Mouse (Mus musculus) midbrain, embryonic 13.5 days (tissue): ENCODE measurements around the gene Ube2m. TPM values are rescaled to one million over a fixed set of nuclear protein-coding genes. Genes with fewer than 3 reads are reported as not detected.

Experiments used
- ATAC-seq: fragments of 200-750 bp; cut with Nextera tagmentation; 2 replicates; pipeline ENCODE4 v1.8.0; 2017; ENCODE audit warnings: mild to moderate bottlenecking, moderate TSS enrichment, moderate library complexity
- H3K27ac ChIP-seq: fragments of 300-500 bp; sonication (generic); 2 replicates; pipeline ENCODE4 v1.5.1; 2015; ENCODE audit warnings: inconsistent platforms, mild to moderate bottlenecking, moderate library complexity
- H3K27me3 ChIP-seq: fragments of 300-500 bp; sonication (generic); 2 replicates; pipeline ENCODE4 v1.6.1; 2015; ENCODE audit warnings: mild to moderate bottlenecking, inconsistent platforms
- H3K36me3 ChIP-seq: fragments of 300-500 bp; sonication (generic); 2 replicates; pipeline ENCODE4 v1.6.1; 2015; ENCODE audit warnings: mild to moderate bottlenecking, inconsistent platforms
- H3K4me1 ChIP-seq: fragments of 300-500 bp; sonication (generic); replicated peaks from 2 replicates; pipeline ENCODE4 v1.6.1; 2015; ENCODE audit warnings: inconsistent platforms
- H3K4me2 ChIP-seq: fragments of 300-500 bp; sonication (generic); replicated peaks from 2 replicates; pipeline ENCODE4 v1.6.1; 2015; ENCODE audit warnings: moderate library complexity, mild to moderate bottlenecking, inconsistent platforms
- H3K4me3 ChIP-seq: fragments of 300-500 bp; sonication (generic); replicated peaks from 2 replicates; pipeline ENCODE4 v1.5.1; 2015; ENCODE audit warnings: mild to moderate bottlenecking, inconsistent platforms
- H3K9ac ChIP-seq: fragments of 300-500 bp; sonication (generic); replicated peaks from 2 replicates; pipeline ENCODE4 v1.6.1; 2015; ENCODE audit warnings: mild to moderate bottlenecking, inconsistent platforms
- H3K9me3 ChIP-seq: fragments of 300-500 bp; sonication (generic); 2 replicates; pipeline ENCODE4 v1.6.1; 2016; ENCODE audit warnings: mild to moderate bottlenecking, inconsistent platforms
- WGBS: fragments of 180-500 bp; shearing (Covaris S2); methylation state at CpG from one replicate; pipeline ENCODE4 v1.1.7; 2015; 5-methylcytosine and 5-hydroxymethylcytosine counted together
- polyA plus RNA-seq: library from polyadenylated mRNA; unstranded; fragments of >200 nt; fragmentation: Nextera tagmentation; extraction: Ambion mirVana; gene quantifications from 2 replicates; pipeline ENCODE4 v1.2.1, GENCODE M21; 2015

Ube2m gene
- polyA plus RNA-seq, 1 experiment from 2014 or later: 91.6 TPM

DNA sequence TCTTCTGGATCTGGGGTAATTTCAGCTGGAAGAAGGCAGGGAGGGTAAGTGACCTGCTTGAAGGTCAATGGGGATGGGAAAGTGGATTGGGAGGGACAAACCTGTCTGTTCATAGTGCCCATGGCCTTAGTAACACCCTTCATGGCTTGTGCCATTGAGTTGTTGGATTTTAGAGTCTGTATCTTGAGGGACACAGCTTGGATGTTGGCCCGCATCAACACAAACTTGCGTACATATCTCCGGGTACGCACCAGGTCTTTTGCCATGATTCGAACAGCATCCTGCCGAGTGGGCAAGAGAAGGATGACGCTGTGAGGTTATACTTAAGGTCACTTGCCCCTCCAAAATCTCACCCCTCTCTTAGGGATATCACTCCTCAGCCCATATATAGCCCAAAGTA is 5.5 kb downstream of the Ube2m start:
- Histone ChIP-seq H3K9me3 (no peaks in the 10 kb centered on the region), H3K4me2 (no peak overlapping the region), H3K9ac (no peak overlapping the region), H3K27ac (no peak overlapping the region), H3K4me1 (peaks cover 41% of the 10 kb centered on the region), H3K4me3 (no peak overlapping the region), H3K36me3 (peaks cover 72% of the 10 kb centered on the region), H3K27me3 (no peaks in the 10 kb centered on the region)
- no peak for ATAC-seq
- 92% methylated on average over 7 of the region's 7 CpGs for WGBS

DNA sequence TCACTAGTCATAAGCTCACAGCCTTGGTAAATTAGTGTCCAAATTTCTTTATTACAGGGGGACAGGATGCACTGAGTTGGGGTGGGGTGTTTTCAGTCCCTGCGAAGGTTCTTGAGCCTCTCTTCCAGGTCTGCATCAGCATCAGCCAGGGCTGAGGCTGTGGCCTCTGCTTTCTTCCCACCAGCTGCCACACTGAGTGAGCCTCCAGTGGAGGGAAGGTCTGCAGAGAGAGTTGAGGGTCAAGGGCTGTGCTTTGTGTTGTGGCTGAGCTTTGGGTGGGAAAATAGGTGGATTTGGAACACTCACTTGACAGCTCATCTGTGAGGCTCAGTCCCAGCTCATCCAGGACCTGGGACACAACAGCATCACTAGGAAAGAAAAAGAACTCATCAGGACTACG is 6.1 kb downstream of the Ube2m start:
- WGBS: 77% methylated on average over 2 of the region's 2 CpGs
- Histone ChIP-seq H3K4me1 (peaks cover 45% of the 10 kb centered on the region), H3K9me3 (no peaks in the 10 kb centered on the region), H3K27me3 (no peaks in the 10 kb centered on the region), H3K36me3 (peaks cover 78% of the 10 kb centered on the region), H3K9ac (no peak overlapping the region), H3K4me3 (no peak overlapping the region), H3K4me2 (no peak overlapping the region), H3K27ac (no peak overlapping the region)
- no peak for ATAC-seq

GRCm38 (mm10) chr7:13031069-13031468 is 7.0 kb downstream of the Ube2m start:
- WGBS: 70% methylated on average over 5 of the region's 5 CpGs
- Histone ChIP-seq H3K4me2 (no peak overlapping the region), H3K9me3 (no peaks in the 10 kb centered on the region), H3K27me3 (no peaks in the 10 kb centered on the region), H3K9ac (no peak overlapping the region), H3K4me1 (peaks cover 45% of the 10 kb centered on the region), H3K4me3 (no peak overlapping the region), H3K36me3 (peaks cover 82% of the 10 kb centered on the region), H3K27ac (no peak overlapping the region)
- no peak for ATAC-seq

GRCm38 (mm10) chr7:13028986-13029385 is 9.1 kb downstream of the Ube2m start:
- Histone ChIP-seq H3K36me3 (peaks cover 78% of the 10 kb centered on the region), H3K4me3 (no peak overlapping the region), H3K27ac (no peak overlapping the region), H3K27me3 (no peaks in the 10 kb centered on the region), H3K9me3 (no peaks in the 10 kb centered on the region), H3K9ac (no peak overlapping the region; the same call in 1 of the 2 replicates), H3K4me2 (no peak overlapping the region), H3K4me1 (peaks cover 37% of the 10 kb centered on the region)
- ATAC-seq: no peak
- 94% methylated on average over 4 of the region's 4 CpGs for WGBS

- no peak for ATAC-seq
- Histone ChIP-seq H3K27me3 (no peaks in the 10 kb centered on the region), H3K4me2 (peak overlapping the region; percentile 99), H3K4me3 (peak overlapping the region; percentile 91), H3K27ac (peak overlapping the region; percentile 99), H3K4me1 (peaks cover 34% of the 10 kb centered on the region), H3K9me3 (no peaks in the 10 kb centered on the region), H3K36me3 (peaks cover 52% of the 10 kb centered on the region), H3K9ac (peak overlapping the region; percentile 96)
- 31% methylated on average over 4 of the region's 4 CpGs for WGBS
Measured at GRCm38 (mm10) chr7:13025511-13026112, 12.5 kb downstream of the Ube2m start.

DNA sequence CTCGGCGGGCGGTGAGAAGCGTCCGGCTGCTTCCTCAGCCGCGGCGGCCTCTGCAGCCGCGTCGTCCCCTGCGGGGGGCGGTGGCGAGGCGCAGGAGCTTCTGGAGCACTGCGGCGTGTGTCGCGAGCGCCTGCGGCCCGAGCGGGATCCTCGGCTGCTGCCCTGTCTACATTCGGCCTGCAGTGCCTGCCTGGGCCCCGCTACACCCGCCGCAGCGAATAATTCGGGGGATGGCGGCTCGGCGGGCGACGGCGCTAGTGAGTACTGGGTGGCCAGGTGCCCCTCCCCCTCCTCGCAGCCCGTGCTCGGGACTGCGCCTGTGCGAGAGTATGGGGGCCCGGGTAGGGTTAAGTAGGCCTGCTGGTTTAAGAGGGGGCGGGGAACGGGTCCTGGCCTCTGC is 13.3 kb downstream of the Ube2m start:
- 0% methylated on average over 33 of the region's 44 CpGs for WGBS
- Histone ChIP-seq H3K27ac (peak overlapping the region; percentile 99), H3K9ac (peak overlapping the region; percentile 96), H3K4me3 (peak overlapping the region; percentile 91), H3K4me1 (peaks cover 34% of the 10 kb centered on the region), H3K4me2 (peak overlapping the region; percentile 99), H3K27me3 (no peaks in the 10 kb centered on the region), H3K9me3 (no peaks in the 10 kb centered on the region), H3K36me3 (peaks cover 44% of the 10 kb centered on the region)
- ATAC-seq: peak; percentile 72

GRCm38 (mm10) chr7:13023928-13024731 is 13.9 kb downstream of the Ube2m start:
- peak; percentile 90 for ATAC-seq
- WGBS: under 1% methylated on average over 81 of the region's 95 CpGs
- no peaks in the 10 kb centered on the region for H3K9me3 ChIP-seq
- H3K4me3 ChIP-seq: peak overlapping the region; percentile 91
- H3K27ac ChIP-seq: peak overlapping the region; percentile 99
- peaks cover 37% of the 10 kb centered on the region for H3K36me3 ChIP-seq
- H3K4me1 ChIP-seq: peaks cover 34% of the 10 kb centered on the region
- H3K4me2 ChIP-seq: peak overlapping the region; percentile 99
- H3K27me3 ChIP-seq: no peaks in the 10 kb centered on the region
- peak overlapping the region; percentile 96 for H3K9ac ChIP-seq

- H3K4me2 ChIP-seq: peak overlapping the region; percentile 99
- H3K36me3 ChIP-seq: peaks cover 25% of the 10 kb centered on the region
- H3K27me3 ChIP-seq: no peaks in the 10 kb centered on the region
- 4% methylated on average over 31 of the region's 31 CpGs for WGBS
- H3K4me3 ChIP-seq: peak overlapping the region; percentile 91
- H3K9me3 ChIP-seq: no peaks in the 10 kb centered on the region
- peaks cover 34% of the 10 kb centered on the region for H3K4me1 ChIP-seq
- H3K9ac ChIP-seq: peak overlapping the region; percentile 67
- peak; percentile 34 for ATAC-seq
- peak overlapping the region; percentile 99 for H3K27ac ChIP-seq
Measured at GRCm38 (mm10) chr7:13022773-13023535, 15.1 kb downstream of the Ube2m start.

DNA sequence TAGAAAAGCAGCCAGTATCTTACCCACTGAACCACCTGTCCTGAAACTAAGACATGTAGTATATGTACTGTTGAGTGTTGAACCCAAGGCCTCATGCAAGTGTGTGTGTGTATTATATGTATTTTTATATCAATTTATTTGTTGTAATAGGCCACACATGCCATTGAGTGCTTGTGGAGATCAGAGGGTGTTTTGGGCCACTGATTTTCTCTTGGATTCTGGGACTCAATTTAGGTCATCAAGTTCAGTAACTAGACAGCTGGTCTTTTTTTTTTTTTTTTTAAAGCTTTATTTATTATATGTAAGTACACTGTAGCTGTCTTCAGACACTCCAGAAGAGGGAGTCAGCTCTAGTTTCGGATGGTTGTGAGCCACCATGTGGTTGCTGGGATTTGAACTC is 22.9 kb downstream of the Ube2m start:
- Histone ChIP-seq H3K9me3 (no peaks in the 10 kb centered on the region), H3K27ac (no peak overlapping the region), H3K9ac (no peak overlapping the region), H3K4me2 (no peak overlapping the region), H3K4me1 (peaks cover 5% of the 10 kb centered on the region), H3K4me3 (no peak overlapping the region), H3K27me3 (no peaks in the 10 kb centered on the region), H3K36me3 (no peaks in the 10 kb centered on the region)
- ATAC-seq: no peak
- 89% methylated on average over 1 of the region's 1 CpGs for WGBS

GRCm38 (mm10) chr7:13014275-13014839 is 23.7 kb downstream of the Ube2m start:
- no peak overlapping the region for H3K9ac ChIP-seq
- WGBS: 39% methylated on average over 6 of the region's 6 CpGs
- H3K4me2 ChIP-seq: no peak overlapping the region
- no peak for ATAC-seq
- H3K4me3 ChIP-seq: no peak overlapping the region
- no peaks in the 10 kb centered on the region for H3K27me3 ChIP-seq
- H3K27ac ChIP-seq: no peak overlapping the region
- H3K36me3 ChIP-seq: no peaks in the 10 kb centered on the region
- no peaks in the 10 kb centered on the region for H3K9me3 ChIP-seq
- H3K4me1 ChIP-seq: peaks cover 7% of the 10 kb centered on the region

GRCm38 (mm10) chr7:13013671-13014070 is 24.4 kb downstream of the Ube2m start:
- Histone ChIP-seq H3K27ac (no peak overlapping the region), H3K4me3 (no peak overlapping the region), H3K4me2 (no peak overlapping the region), H3K36me3 (no peaks in the 10 kb centered on the region), H3K27me3 (no peaks in the 10 kb centered on the region), H3K9ac (no peak overlapping the region), H3K9me3 (no peaks in the 10 kb centered on the region), H3K4me1 (peaks cover 11% of the 10 kb centered on the region)
- ATAC-seq: no peak
- WGBS: 73% methylated on average over 4 of the region's 4 CpGs
